Mouse (Mus musculus) forebrain, embryonic 14.5 days (tissue): ENCODE measurements at regions not wholly inside any gene's neighbourhood (a gene's known extent, or its start where the extent isn't known, plus 50 kb on each side); places are given as distances from the start of the nearest gene placed in this dataset.

Source experiments
- ATAC-seq: fragments of 200-750 bp; cut with Nextera tagmentation; 2 replicates; pipeline ENCODE4 v1.8.0; 2017; ENCODE audit warnings: mild to moderate bottlenecking, moderate library complexity
- DNase-seq: peaks from one replicate; pipeline ENCODE4 v3.0.0-alpha.2; 2015; ENCODE audit warnings: low spot score
- H3K27ac ChIP-seq: fragments of 300-500 bp; sonication (generic); 2 replicates; pipeline ENCODE4 v1.5.1; 2014; ENCODE audit warnings: low read depth, mild to moderate bottlenecking, control low read depth, low read length, moderate library complexity
- H3K27me3 ChIP-seq: fragments of 300-500 bp; sonication (generic); replicated peaks from 2 replicates; pipeline ENCODE4 v1.6.1; 2014; ENCODE audit warnings: low read length, control low read depth, mixed read lengths; ENCODE audit not compliant: control insufficient read depth, insufficient read depth
- H3K36me3 ChIP-seq: fragments of 300-500 bp; sonication (generic); 2 replicates; pipeline ENCODE4 v1.6.1; 2014; ENCODE audit warnings: low read length, control low read depth; ENCODE audit not compliant: control insufficient read depth, insufficient read depth
- H3K4me1 ChIP-seq: fragments of 300-500 bp; sonication (generic); 2 replicates; pipeline ENCODE4 v1.6.1; 2014; ENCODE audit warnings: antibody characterized with exemption, low read length, control low read depth; ENCODE audit not compliant: control insufficient read depth, insufficient read depth
- H3K4me2 ChIP-seq: fragments of 300-500 bp; sonication (generic); 2 replicates; pipeline ENCODE4 v1.6.1; 2014; ENCODE audit warnings: mild to moderate bottlenecking, control low read depth, low read length
- H3K4me3 ChIP-seq: fragments of 300-500 bp; sonication (generic); 2 replicates; pipeline ENCODE4 v1.5.1; 2014; ENCODE audit warnings: low read depth, low read length, control low read depth
- H3K9ac ChIP-seq: fragments of 300-500 bp; sonication (generic); 2 replicates; pipeline ENCODE4 v1.6.1; 2014; ENCODE audit warnings: mild to moderate bottlenecking, low read length, control low read depth, moderate library complexity
- H3K9me3 ChIP-seq: fragments of 300-500 bp; sonication (generic); replicated peaks from 2 replicates; pipeline ENCODE4 v1.6.1; 2016; ENCODE audit warnings: low read length, control low read depth, mixed read lengths; ENCODE audit not compliant: control insufficient read depth
- WGBS: fragments of 180-500 bp; shearing (Covaris S2); extraction: QIAGEN DNeasy Blood & Tissue Kit; methylation state at CpG from one replicate; pipeline ENCODE4 v1.1.7; 2014; 5-methylcytosine and 5-hydroxymethylcytosine counted together

DNA sequence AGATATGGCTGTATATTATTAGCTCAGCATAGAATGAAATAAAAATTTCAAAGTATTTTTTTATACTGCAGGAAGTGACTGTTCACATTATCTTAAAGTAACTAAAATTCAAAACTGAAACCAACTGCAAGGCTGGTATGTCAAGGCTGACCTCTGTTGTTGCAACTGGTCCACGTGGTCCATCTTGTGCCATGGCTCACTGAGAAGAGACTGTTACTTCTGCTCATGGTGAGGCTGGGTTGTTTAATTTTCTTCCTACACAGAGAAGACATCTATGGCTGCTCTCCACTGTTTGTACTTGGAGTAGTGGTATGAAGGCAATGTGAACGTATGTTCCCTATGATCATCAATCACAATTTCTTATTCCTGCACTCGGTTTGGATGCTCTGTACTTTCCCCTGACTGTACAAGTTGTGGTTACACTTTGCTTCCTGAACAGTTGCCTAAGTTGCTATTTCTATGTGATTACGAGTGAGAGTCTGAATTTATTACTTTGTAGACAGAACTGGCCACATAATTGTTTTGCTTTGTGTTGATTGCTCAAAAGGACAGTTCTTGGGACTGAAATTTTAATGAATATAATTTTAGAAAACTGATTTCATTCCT lies 946.1 kb downstream of the Trim52 start:
- DNase-seq (no peak), ATAC-seq (no peak)
- H3K9ac ChIP-seq, result no peak overlapping the region
- H3K36me3 ChIP-seq, result no peaks in the 10 kb centered on the region
- H3K9me3 ChIP-seq, result no peaks in the 10 kb centered on the region
- H3K27me3 ChIP-seq, result no peaks in the 10 kb centered on the region
- WGBS, result 87% methylated on average over 4 of the region's 4 CpGs
- no peak overlapping the region for H3K4me3 ChIP-seq
- H3K4me1 ChIP-seq, result no peaks in the 10 kb centered on the region
- H3K27ac ChIP-seq, result no peak overlapping the region
- H3K4me2 ChIP-seq, result no peak overlapping the region

DNA sequence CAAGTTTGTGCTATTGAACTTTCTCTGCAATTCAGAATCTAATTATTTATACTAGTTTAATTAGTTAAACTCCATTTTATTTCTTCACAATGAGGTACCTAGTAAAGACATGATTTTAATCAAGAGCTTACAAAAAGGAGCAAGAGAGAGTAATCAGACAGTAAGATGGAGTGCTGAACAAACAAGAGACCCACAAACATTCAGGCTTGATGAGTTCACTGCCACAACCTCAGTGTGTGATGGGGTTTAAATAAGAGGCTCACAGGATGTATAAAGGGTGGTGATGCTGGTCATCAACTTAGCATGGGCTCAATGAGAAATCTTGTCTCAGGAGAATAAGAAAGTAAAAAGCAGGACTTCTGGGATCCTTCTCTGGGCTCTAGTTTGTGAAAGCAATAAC lies 962.6 kb downstream of the Trim52 start:
- no peak overlapping the region for H3K27ac ChIP-seq
- no peak overlapping the region for H3K4me3 ChIP-seq
- no peaks in the 10 kb centered on the region for H3K9me3 ChIP-seq
- no peaks in the 10 kb centered on the region for H3K36me3 ChIP-seq
- no peak overlapping the region for H3K4me2 ChIP-seq
- no peaks in the 10 kb centered on the region for H3K27me3 ChIP-seq
- H3K9ac ChIP-seq, result no peak overlapping the region
- no peaks in the 10 kb centered on the region for H3K4me1 ChIP-seq
- ATAC-seq (no peak), DNase-seq (no peak)

DNA sequence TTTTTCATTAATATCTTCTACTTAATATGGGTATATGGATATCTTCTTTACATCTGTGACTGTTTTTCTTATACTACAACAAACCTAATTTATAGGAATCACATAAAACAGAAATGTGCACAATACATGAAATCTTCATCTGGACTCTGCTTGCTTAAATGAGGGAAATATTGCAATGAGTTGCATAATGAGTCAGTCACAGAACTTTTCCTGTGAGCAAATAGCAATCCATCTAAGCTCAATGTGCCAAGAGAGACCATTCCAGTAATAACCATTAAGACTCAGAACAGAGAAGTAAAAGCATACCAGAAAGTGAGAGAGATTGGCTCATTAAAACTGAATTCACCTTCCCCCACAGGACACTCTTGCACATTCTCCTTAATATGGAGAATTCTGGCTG lies 974.4 kb downstream of the Trim52 start:
- Histone ChIP-seq H3K4me2 (no peak overlapping the region), H3K4me1 (no peaks in the 10 kb centered on the region), H3K27ac (no peak overlapping the region), H3K27me3 (no peaks in the 10 kb centered on the region), H3K4me3 (no peak overlapping the region), H3K9me3 (no peaks in the 10 kb centered on the region), H3K36me3 (no peaks in the 10 kb centered on the region), H3K9ac (no peak overlapping the region)
- DNase-seq (no peak), ATAC-seq (no peak)
